Mouse (Mus musculus): ENCODE data around the gene Tlx1. TPM values are rescaled to one million over a fixed set of nuclear protein-coding genes. Genes with fewer than 3 reads are reported as not detected.

The Tlx1 gene
- total RNA-seq, 1 experiment from 2014 or later, result not detected

GRCm38 (mm10) chr19:45155791-45156186, 5.3 kb downstream of the Tlx1 start:
- ATAC-seq (ENCODE audit: extremely low read depth, insufficient number of reproducible peaks, low FRiP score, poor library complexity, severe bottlenecking), result no peak

GRCm38 (mm10) chr19:45156381-45156780, 5.9 kb downstream of the Tlx1 start:
- ATAC-seq (ENCODE audit: extremely low read depth, insufficient number of reproducible peaks, low FRiP score, poor library complexity, severe bottlenecking), result no peak

- no peak for ATAC-seq (ENCODE audit: extremely low read depth, insufficient number of reproducible peaks, low FRiP score, poor library complexity, severe bottlenecking)
Measured at GRCm38 (mm10) chr19:45158201-45158600, 7.7 kb downstream of the Tlx1 start.

DNA sequence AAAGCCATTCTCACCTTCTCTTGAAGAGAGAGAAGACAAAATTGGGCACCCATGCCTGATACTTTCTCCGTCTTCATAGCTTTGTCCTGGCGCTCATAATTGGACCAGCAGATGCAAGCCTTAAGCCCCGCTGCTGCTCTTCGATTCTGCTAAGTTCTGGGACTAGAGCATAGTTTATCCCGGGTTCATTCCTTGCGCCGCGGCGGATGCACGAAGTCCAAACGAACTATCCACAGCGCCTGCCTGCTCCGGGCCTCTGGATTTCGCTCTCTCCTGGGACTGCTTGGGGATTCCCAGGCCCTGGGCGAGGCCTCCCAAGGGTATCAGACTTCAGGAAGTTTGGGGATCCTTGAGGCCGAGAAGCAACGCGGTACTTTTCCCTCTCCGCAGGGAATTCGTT, 8.4 kb downstream of the Tlx1 start:
- no peak for ATAC-seq (ENCODE audit: extremely low read depth, insufficient number of reproducible peaks, low FRiP score, poor library complexity, severe bottlenecking)

- ATAC-seq (ENCODE audit: extremely low read depth, insufficient number of reproducible peaks, low FRiP score, poor library complexity, severe bottlenecking), result no peak
Measured at GRCm38 (mm10) chr19:45159491-45159890, 9.0 kb downstream of the Tlx1 start.

GRCm38 (mm10) chr19:45159991-45160390, 9.5 kb downstream of the Tlx1 start:
- ATAC-seq (ENCODE audit: extremely low read depth, insufficient number of reproducible peaks, low FRiP score, poor library complexity, severe bottlenecking), result no peak

GRCm38 (mm10) chr19:45160523-45160922, 10.0 kb downstream of the Tlx1 start:
- no peak for ATAC-seq (ENCODE audit: extremely low read depth, insufficient number of reproducible peaks, low FRiP score, poor library complexity, severe bottlenecking)

DNA sequence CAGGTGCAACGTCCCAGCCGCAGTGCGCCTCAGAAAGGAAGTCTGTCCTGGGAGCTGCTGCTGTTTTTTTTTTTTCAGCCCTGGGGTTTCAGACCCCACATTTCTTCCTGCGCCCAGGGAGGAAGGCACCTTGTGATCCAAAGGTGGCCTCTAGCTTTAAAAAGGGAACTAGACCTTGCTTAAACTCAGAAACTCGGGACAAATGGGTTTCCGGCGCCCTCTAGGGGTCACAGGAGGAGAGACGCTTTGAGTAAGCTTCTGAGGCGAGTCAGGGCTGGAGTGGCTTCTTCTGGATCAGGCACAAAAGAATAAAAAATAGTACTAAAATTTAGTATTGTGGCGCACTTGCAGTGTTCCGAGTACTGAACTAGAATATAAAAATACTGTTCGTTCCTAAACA, 10.6 kb downstream of the Tlx1 start:
- ATAC-seq (ENCODE audit: extremely low read depth, insufficient number of reproducible peaks, low FRiP score, poor library complexity, severe bottlenecking), result peak; percentile 48; the same call in 1 of the 2 replicates

DNA sequence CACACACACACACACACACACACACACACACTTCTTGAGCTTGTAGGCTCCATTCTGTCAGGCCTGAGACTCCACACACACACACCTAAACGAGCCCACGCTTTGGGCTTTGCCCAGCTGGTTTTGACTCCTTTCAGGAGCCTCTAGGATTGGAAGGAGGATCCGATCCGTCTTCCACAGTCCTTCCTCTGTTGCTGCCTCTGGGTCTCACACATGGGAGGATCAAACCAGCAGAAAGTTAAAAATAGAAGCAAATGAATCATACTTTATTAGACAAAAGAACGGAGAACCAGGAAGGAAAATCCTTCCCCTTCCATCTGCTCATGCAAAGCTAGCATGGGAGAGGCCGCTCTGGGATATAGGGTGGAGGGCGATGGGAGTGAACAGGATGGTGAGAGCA, 11.7 kb downstream of the Tlx1 start:
- no peak for ATAC-seq (ENCODE audit: extremely low read depth, insufficient number of reproducible peaks, low FRiP score, poor library complexity, severe bottlenecking)

DNA sequence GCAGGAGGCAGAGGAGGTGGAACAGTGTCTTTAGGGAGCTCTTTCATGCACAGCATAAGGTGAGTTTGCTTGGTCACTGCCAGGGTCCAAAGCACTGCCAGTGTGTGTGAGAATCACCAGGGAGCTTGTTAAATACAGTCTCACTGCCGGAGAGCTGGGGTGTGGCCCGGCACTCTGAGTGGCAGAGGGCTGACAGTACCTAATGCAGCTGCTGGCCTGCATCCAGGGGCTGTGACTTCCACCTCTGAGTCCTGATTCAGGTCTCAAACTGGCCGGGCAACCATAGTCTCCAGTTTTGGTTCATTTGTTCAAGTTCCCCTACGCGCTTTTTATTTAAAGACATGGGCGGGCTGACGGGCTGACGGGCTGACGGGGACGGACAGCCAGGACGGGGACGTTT, 12.4 kb downstream of the Tlx1 start:
- ATAC-seq (ENCODE audit: extremely low read depth, insufficient number of reproducible peaks, low FRiP score, poor library complexity, severe bottlenecking), result no peak

DNA sequence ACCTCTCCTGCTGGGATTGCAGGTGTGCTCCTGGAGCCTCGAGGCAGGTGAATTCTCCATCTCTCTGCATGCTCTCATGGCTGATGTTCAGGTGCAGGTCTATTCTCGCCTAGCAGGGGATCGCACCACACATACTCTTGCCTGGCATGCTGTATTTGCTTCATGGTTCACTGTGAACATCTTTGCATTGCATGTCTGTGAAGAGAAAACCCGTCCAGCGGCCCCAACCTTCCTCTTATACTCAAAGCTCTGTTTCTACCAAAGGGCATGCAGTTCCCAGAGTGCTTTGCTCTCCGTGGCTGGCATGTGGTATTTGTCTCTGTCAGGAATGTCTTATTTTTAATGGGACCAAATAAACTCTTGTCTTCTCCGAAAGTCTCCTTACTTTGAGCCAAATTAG, 20.0 kb downstream of the Tlx1 start:
- ATAC-seq (ENCODE audit: extremely low read depth, insufficient number of reproducible peaks, low FRiP score, poor library complexity, severe bottlenecking), result no peak

- no peak for ATAC-seq (ENCODE audit: extremely low read depth, insufficient number of reproducible peaks, low FRiP score, poor library complexity, severe bottlenecking)
Measured at GRCm38 (mm10) chr19:45174803-45175202, 24.3 kb downstream of the Tlx1 start.

GRCm38 (mm10) chr19:45176269-45176668, 25.8 kb downstream of the Tlx1 start:
- peak; percentile 51; the same call in 1 of the 2 replicates for ATAC-seq (ENCODE audit: extremely low read depth, insufficient number of reproducible peaks, low FRiP score, poor library complexity, severe bottlenecking)

DNA sequence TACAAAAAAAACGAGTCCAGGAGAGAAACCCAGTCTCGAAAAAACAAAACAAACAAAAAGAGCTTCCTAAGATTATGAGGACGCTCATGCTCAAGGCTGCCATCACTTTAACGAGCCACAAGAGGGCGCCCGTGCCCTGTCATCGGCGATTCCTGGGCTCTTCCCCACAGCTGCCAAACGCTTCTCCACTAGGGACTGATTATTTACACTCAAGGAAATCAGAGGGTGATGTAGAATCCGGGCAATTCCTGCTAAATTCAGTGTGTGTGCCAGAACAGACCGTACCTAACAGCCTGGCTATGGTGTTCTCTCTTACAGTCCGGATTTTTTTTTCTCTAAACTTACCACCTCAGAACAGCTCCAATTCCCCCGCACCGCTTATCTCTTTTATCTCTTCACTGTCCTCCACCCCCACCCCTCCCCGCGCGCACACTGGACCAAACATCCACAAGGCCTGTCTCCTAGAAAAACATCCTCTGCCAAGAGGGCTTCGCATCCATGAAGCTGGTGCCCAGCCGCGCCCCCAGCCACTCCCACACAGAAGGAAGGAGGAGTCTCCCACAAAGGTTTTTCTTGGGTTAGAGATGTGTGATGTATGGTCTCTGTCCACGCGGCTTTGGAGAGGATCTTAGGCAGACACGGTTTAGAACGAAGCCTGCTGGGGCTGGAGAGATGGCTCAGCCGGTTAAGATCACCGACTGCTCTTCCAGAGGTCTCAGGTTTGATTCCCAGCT, 26.7 kb downstream of the Tlx1 start:
- ATAC-seq (ENCODE audit: extremely low read depth, insufficient number of reproducible peaks, low FRiP score, poor library complexity, severe bottlenecking), result peak; percentile 46; the same call in 1 of the 2 replicates

GRCm38 (mm10) chr19:45179451-45179850, 29.0 kb downstream of the Tlx1 start:
- ATAC-seq (ENCODE audit: extremely low read depth, insufficient number of reproducible peaks, low FRiP score, poor library complexity, severe bottlenecking), result no peak

GRCm38 (mm10) chr19:45180447-45180846, 30.0 kb downstream of the Tlx1 start:
- ATAC-seq (ENCODE audit: extremely low read depth, insufficient number of reproducible peaks, low FRiP score, poor library complexity, severe bottlenecking), result no peak

DNA sequence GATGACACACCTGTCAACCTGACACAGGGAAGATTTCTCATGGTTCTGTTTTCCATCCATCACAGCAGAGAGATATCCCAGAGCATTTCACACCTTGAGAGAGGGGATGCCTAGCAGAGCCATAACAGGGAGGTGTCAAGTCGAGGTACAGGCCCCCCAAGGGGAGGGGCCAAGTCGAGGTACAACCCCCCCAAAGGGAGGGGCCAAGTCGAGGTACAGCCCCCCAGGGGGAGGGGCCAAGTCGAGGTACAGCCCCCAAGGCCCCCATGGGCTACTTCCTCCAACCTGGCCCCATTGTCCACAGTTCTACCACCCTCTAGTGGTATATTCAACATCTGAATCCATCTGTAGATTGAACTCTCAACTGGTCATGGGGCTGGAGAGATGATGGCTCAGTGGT, 44.2 kb downstream of the Tlx1 start:
- ATAC-seq (ENCODE audit: extremely low read depth, insufficient number of reproducible peaks, low FRiP score, poor library complexity, severe bottlenecking), result no peak

GRCm38 (mm10) chr19:45196967-45197366, 46.5 kb downstream of the Tlx1 start:
- no peak for ATAC-seq (ENCODE audit: extremely low read depth, insufficient number of reproducible peaks, low FRiP score, poor library complexity, severe bottlenecking)

DNA sequence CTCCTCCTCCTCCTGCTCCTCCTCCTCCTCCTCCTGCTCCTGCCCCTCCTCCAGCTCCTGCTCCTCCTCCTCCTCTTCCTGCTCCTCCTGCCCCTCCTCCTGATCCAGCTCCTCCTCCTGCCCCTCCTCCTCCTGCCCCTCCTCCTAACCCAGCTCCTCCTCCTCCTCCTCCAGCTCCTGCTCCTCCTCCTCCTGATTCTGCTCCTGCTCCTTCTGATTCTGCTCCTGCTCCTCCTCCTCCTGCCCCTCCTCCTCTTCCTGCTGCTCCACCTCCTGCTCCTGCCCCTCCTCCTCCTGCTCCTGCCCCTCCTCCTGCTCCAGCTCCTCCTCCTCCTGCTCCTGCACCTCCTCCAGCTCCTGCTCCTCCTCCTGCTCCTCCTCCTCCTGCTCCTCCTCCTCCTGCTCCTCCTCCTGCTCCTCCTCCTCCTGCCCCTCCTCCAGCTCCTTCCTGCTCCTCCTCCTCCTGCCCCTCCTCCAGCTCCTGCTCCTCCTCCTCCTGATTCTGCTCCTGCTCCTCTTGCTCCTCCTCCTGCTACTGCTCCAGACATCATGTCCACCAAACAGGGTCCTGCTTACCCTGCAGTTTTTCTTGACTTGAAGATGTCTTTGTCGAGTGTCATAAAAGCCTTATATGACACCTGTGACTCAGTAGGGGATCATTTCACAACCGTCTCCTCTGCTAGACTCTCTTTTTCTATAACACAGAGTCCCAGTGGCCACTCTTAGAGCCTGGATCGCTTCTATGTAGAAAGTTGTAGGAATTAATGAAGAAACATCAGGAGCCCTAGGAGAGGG, 55.0 kb downstream of the Tlx1 start:
- ATAC-seq (ENCODE audit: extremely low read depth, insufficient number of reproducible peaks, low FRiP score, poor library complexity, severe bottlenecking), result no peak
